Mouse (Mus musculus) CH12F3 (cell line): Measurements from ENCODE around the gene Zfyve9.

Experiments
- in situ Hi-C: fragments of 300-500 bp; cut with MboI; formaldehyde crosslinking; loops from 2 replicates; pipeline ENCODE4 v1.14.3; 2020; ENCODE audit warnings: low sequenced_read_pairs

Gene Zfyve9

GRCm38 (mm10) chr4:108780057-108780863 lies at the start of gene Zfyve9:
Gene Zfyve9, minus strand, starts transcription at chr4:108780798.
- in situ Hi-C loops: no loop called here

GRCm38 (mm10) chr4:108826643-108827042 lies 46.0 kb upstream of the Zfyve9 start:
- in situ Hi-C loops: no loop called here

GRCm38 (mm10) chr4:108826096-108826495 lies 45.5 kb upstream of the Zfyve9 start:
- in situ Hi-C loops: no loop called here

GRCm38 (mm10) chr4:108825677-108826076 lies 45.1 kb upstream of the Zfyve9 start:
- in situ Hi-C loops: no loop called here

GRCm38 (mm10) chr4:108811550-108811949 lies 31.0 kb upstream of the Zfyve9 start:
- in situ Hi-C loops: no loop called here

GRCm38 (mm10) chr4:108811142-108811541 lies 30.5 kb upstream of the Zfyve9 start:
- in situ Hi-C loops: no loop called here

- in situ Hi-C loops: no loop called here
Observed at GRCm38 (mm10) chr4:108803535-108803934, 22.9 kb upstream of the Zfyve9 start.

- in situ Hi-C loops: no loop called here
Observed at GRCm38 (mm10) chr4:108798083-108798830, 17.7 kb upstream of the Zfyve9 start.

GRCm38 (mm10) chr4:108796701-108797100 lies 16.1 kb upstream of the Zfyve9 start:
- in situ Hi-C loops: no loop called here

- in situ Hi-C loops: no loop called here
Observed at GRCm38 (mm10) chr4:108793941-108794340, 13.3 kb upstream of the Zfyve9 start.

GRCm38 (mm10) chr4:108790507-108790906 lies 9.9 kb upstream of the Zfyve9 start:
- in situ Hi-C loops: no loop called here

- in situ Hi-C loops: no loop called here
Observed at GRCm38 (mm10) chr4:108789258-108789936, 8.8 kb upstream of the Zfyve9 start.

- in situ Hi-C loops: no loop called here
Observed at GRCm38 (mm10) chr4:108782421-108783085, 2.0 kb upstream of the Zfyve9 start.

- in situ Hi-C loops: no loop called here
Observed at GRCm38 (mm10) chr4:108781596-108781995, 998 bp upstream of the Zfyve9 start.

GRCm38 (mm10) chr4:108780864-108781205 lies 237 bp upstream of the Zfyve9 start:
- in situ Hi-C loops: no loop called here

- in situ Hi-C loops: no loop called here
Observed at GRCm38 (mm10) chr4:108779763-108780056, 888 bp downstream of the Zfyve9 start.

GRCm38 (mm10) chr4:108768527-108768926 lies 12.1 kb downstream of the Zfyve9 start:
- in situ Hi-C loops: no loop called here

- in situ Hi-C loops: no loop called here
Observed at GRCm38 (mm10) chr4:108759583-108759982, 21.0 kb downstream of the Zfyve9 start.

GRCm38 (mm10) chr4:108746160-108746873 lies 34.3 kb downstream of the Zfyve9 start:
- in situ Hi-C loops: no loop called here

GRCm38 (mm10) chr4:108731582-108731981 lies 49.0 kb downstream of the Zfyve9 start:
- in situ Hi-C loops: no loop called here

GRCm38 (mm10) chr4:108730450-108730849 lies 50.1 kb downstream of the Zfyve9 start:
- in situ Hi-C loops: no loop called here
